Mouse (Mus musculus): ENCODE data around the gene Slc4a5. TPM values are rescaled to one million over a fixed set of nuclear protein-coding genes. Genes with fewer than 3 reads are reported as not detected.

Slc4a5 gene
- polyA plus RNA-seq, 1 experiment from 2014 or later, result 0.52 TPM

- no peak overlapping the region for H3K27ac ChIP-seq (ENCODE audit: poor library complexity, severe bottlenecking)
These were observed 13.7 kb downstream of the Slc4a5 start for GRCm38 (mm10) chr6:83233306-83233705.

GRCm38 (mm10) chr6:83234280-83234741 is 14.7 kb downstream of the Slc4a5 start:
- no peak for ATAC-seq (ENCODE audit: insufficient number of reproducible peaks, low FRiP score)
- peak overlapping the region; percentile 14 for H3K4me3 ChIP-seq
- H3K9ac ChIP-seq, result peak overlapping the region; percentile 47
- no peaks in the 10 kb centered on the region for H3K36me3 ChIP-seq
- peaks cover 26% of the 10 kb centered on the region for H3K4me1 ChIP-seq (replicated peaks)
- 5% methylated on average over 14 of the region's 14 CpGs for WGBS
- no peak overlapping the region for H3K27ac ChIP-seq (ENCODE audit: poor library complexity, severe bottlenecking)
- peak overlapping the region; percentile 53 for H3K4me2 ChIP-seq
- H3K9me3 ChIP-seq (replicated peaks), result no peaks in the 10 kb centered on the region
- peaks cover 18% of the 10 kb centered on the region for H3K27me3 ChIP-seq (replicated peaks)

More at GRCm38 (mm10) chr6:83233306-83233705, 13.7 kb downstream of the Slc4a5 start:
- 82% methylated on average over 4 of the region's 4 CpGs for WGBS
- Histone ChIP-seq H3K36me3 (no peaks in the 10 kb centered on the region), H3K9ac (no peak overlapping the region), H3K4me3 (no peak overlapping the region), H3K9me3 (replicated peaks) (no peaks in the 10 kb centered on the region), H3K27me3 (replicated peaks) (peaks cover 9% of the 10 kb centered on the region), H3K4me1 (replicated peaks) (peaks cover 26% of the 10 kb centered on the region), H3K4me2 (no peak overlapping the region)
- no peak for ATAC-seq (ENCODE audit: insufficient number of reproducible peaks, low FRiP score)

GRCm38 (mm10) chr6:83237123-83237522 is 17.5 kb downstream of the Slc4a5 start:
- Histone ChIP-seq H3K9ac (no peak overlapping the region), H3K4me3 (peak overlapping the region; percentile 15), H3K4me2 (peak overlapping the region; percentile 57), H3K9me3 (replicated peaks) (no peaks in the 10 kb centered on the region), H3K36me3 (no peaks in the 10 kb centered on the region), H3K4me1 (replicated peaks) (peaks cover 36% of the 10 kb centered on the region), H3K27me3 (replicated peaks) (peaks cover 37% of the 10 kb centered on the region), H3K27ac (ENCODE audit: poor library complexity, severe bottlenecking) (no peak overlapping the region)
- ATAC-seq (ENCODE audit: insufficient number of reproducible peaks, low FRiP score), result no peak
- WGBS, result 2% methylated on average over 9 of the region's 9 CpGs

GRCm38 (mm10) chr6:83244422-83245061 is 24.9 kb downstream of the Slc4a5 start:
- no peak overlapping the region for H3K4me3 ChIP-seq
- no peak for ATAC-seq (ENCODE audit: insufficient number of reproducible peaks, low FRiP score)
- no peak overlapping the region for H3K4me2 ChIP-seq
- H3K27me3 ChIP-seq (replicated peaks), result peaks cover 19% of the 10 kb centered on the region
- H3K4me1 ChIP-seq (replicated peaks), result peaks cover 10% of the 10 kb centered on the region
- H3K36me3 ChIP-seq, result no peaks in the 10 kb centered on the region
- H3K9me3 ChIP-seq (replicated peaks), result no peaks in the 10 kb centered on the region
- WGBS, result 51% methylated on average over 10 of the region's 10 CpGs
- no peak overlapping the region for H3K27ac ChIP-seq (ENCODE audit: poor library complexity, severe bottlenecking)
- no peak overlapping the region for H3K9ac ChIP-seq

GRCm38 (mm10) chr6:83245134-83245533 is 25.5 kb downstream of the Slc4a5 start:
- Histone ChIP-seq H3K4me1 (replicated peaks) (peaks cover 5% of the 10 kb centered on the region), H3K9ac (no peak overlapping the region), H3K27me3 (replicated peaks) (peaks cover 15% of the 10 kb centered on the region), H3K36me3 (no peaks in the 10 kb centered on the region), H3K9me3 (replicated peaks) (no peaks in the 10 kb centered on the region), H3K4me3 (no peak overlapping the region), H3K27ac (ENCODE audit: poor library complexity, severe bottlenecking) (no peak overlapping the region), H3K4me2 (no peak overlapping the region)
- 70% methylated on average over 6 of the region's 6 CpGs for WGBS
- ATAC-seq (ENCODE audit: insufficient number of reproducible peaks, low FRiP score), result no peak

GRCm38 (mm10) chr6:83245997-83246396 is 26.4 kb downstream of the Slc4a5 start:
- H3K4me3 ChIP-seq, result no peak overlapping the region
- no peak overlapping the region for H3K9ac ChIP-seq
- H3K9me3 ChIP-seq (replicated peaks), result no peaks in the 10 kb centered on the region
- H3K27me3 ChIP-seq (replicated peaks), result peaks cover 10% of the 10 kb centered on the region; the same call in 1 of the 2 replicates
- no peaks in the 10 kb centered on the region for H3K36me3 ChIP-seq
- 89% methylated on average over 1 of the region's 1 CpGs for WGBS
- peak; percentile 86 for ATAC-seq (ENCODE audit: insufficient number of reproducible peaks, low FRiP score)
- no peak overlapping the region for H3K4me2 ChIP-seq
- H3K27ac ChIP-seq (ENCODE audit: poor library complexity, severe bottlenecking), result no peak overlapping the region
- H3K4me1 ChIP-seq (replicated peaks), result 0 out of 2 replicates have a peak, but pooled peaks cover 2% of the 10 kb centered on the region

- Histone ChIP-seq H3K9me3 (replicated peaks) (no peaks in the 10 kb centered on the region), H3K4me3 (no peak overlapping the region), H3K27me3 (replicated peaks) (0 out of 2 replicates have a peak, but pooled peaks cover 5% of the 10 kb centered on the region), H3K27ac (ENCODE audit: poor library complexity, severe bottlenecking) (no peak overlapping the region), H3K36me3 (no peaks in the 10 kb centered on the region), H3K4me1 (replicated peaks) (0 out of 2 replicates have a peak, but pooled peaks cover 2% of the 10 kb centered on the region), H3K4me2 (no peak overlapping the region), H3K9ac (no peak overlapping the region)
- WGBS, result 88% methylated on average over 4 of the region's 4 CpGs
- no peak; the same call in 1 of the 2 replicates for ATAC-seq (ENCODE audit: insufficient number of reproducible peaks, low FRiP score)
These were observed 27.1 kb downstream of the Slc4a5 start for GRCm38 (mm10) chr6:83246750-83247149.

- Histone ChIP-seq H3K4me2 (no peak overlapping the region), H3K27me3 (replicated peaks) (0 out of 2 replicates have a peak, but pooled peaks cover 3% of the 10 kb centered on the region), H3K9ac (no peak overlapping the region), H3K4me3 (no peak overlapping the region), H3K36me3 (no peaks in the 10 kb centered on the region), H3K4me1 (replicated peaks) (0 out of 2 replicates have a peak, but pooled peaks cover 2% of the 10 kb centered on the region), H3K9me3 (replicated peaks) (no peaks in the 10 kb centered on the region), H3K27ac (ENCODE audit: poor library complexity, severe bottlenecking) (no peak overlapping the region)
- 85% methylated on average over 2 of the region's 2 CpGs for WGBS
- no peak for ATAC-seq (ENCODE audit: insufficient number of reproducible peaks, low FRiP score)
These were observed 27.5 kb downstream of the Slc4a5 start for GRCm38 (mm10) chr6:83247153-83247552.

GRCm38 (mm10) chr6:83254242-83254641 is 34.6 kb downstream of the Slc4a5 start:
- Histone ChIP-seq H3K27me3 (replicated peaks) (no peaks in the 10 kb centered on the region), H3K9me3 (replicated peaks) (no peaks in the 10 kb centered on the region), H3K27ac (ENCODE audit: poor library complexity, severe bottlenecking) (no peak overlapping the region), H3K4me2 (no peak overlapping the region), H3K36me3 (no peaks in the 10 kb centered on the region), H3K9ac (no peak overlapping the region), H3K4me3 (no peak overlapping the region), H3K4me1 (replicated peaks) (0 out of 2 replicates have a peak, but pooled peaks cover 2% of the 10 kb centered on the region)
- WGBS, result 64% methylated on average over 7 of the region's 7 CpGs
- no peak for ATAC-seq (ENCODE audit: insufficient number of reproducible peaks, low FRiP score)

- peaks cover 4% of the 10 kb centered on the region; the same call in 1 of the 2 replicates for H3K27me3 ChIP-seq (replicated peaks)
- 86% methylated on average over 1 of the region's 1 CpGs for WGBS
- H3K4me2 ChIP-seq, result no peak overlapping the region
- H3K36me3 ChIP-seq, result no peaks in the 10 kb centered on the region
- H3K9me3 ChIP-seq (replicated peaks), result no peaks in the 10 kb centered on the region
- no peak for ATAC-seq (ENCODE audit: insufficient number of reproducible peaks, low FRiP score)
- no peak overlapping the region for H3K27ac ChIP-seq (ENCODE audit: poor library complexity, severe bottlenecking)
- no peak overlapping the region for H3K4me3 ChIP-seq
- H3K9ac ChIP-seq, result no peak overlapping the region
- peaks cover 3% of the 10 kb centered on the region; the same call in 1 of the 2 replicates for H3K4me1 ChIP-seq (replicated peaks)
These were observed 44.9 kb downstream of the Slc4a5 start for GRCm38 (mm10) chr6:83264516-83264915.

GRCm38 (mm10) chr6:83265253-83265652 is 45.6 kb downstream of the Slc4a5 start:
- ATAC-seq (ENCODE audit: insufficient number of reproducible peaks, low FRiP score), result no peak
- peaks cover 3% of the 10 kb centered on the region; the same call in 1 of the 2 replicates for H3K4me1 ChIP-seq (replicated peaks)
- H3K9ac ChIP-seq, result no peak overlapping the region
- no peak overlapping the region for H3K4me2 ChIP-seq
- H3K27me3 ChIP-seq (replicated peaks), result peaks cover 4% of the 10 kb centered on the region; the same call in 1 of the 2 replicates
- H3K9me3 ChIP-seq (replicated peaks), result no peaks in the 10 kb centered on the region
- no peak overlapping the region for H3K27ac ChIP-seq (ENCODE audit: poor library complexity, severe bottlenecking)
- no peaks in the 10 kb centered on the region for H3K36me3 ChIP-seq
- H3K4me3 ChIP-seq, result no peak overlapping the region
